Comparison of ENCODE assay signal across 29 mouse cellular contexts in genomic region chr8:128327281-128327680, GRCm38 (mm10). TPM values are rescaled to one million over a fixed set of nuclear protein-coding genes. Genes with fewer than 3 reads are reported as not detected.
A peak's percentile ranks its signal among the peaks of the same experiment; 100 is the strongest.
DNase-seq lines count a peak whose midpoint lies in the region; ATAC-seq and TF ChIP-seq lines count a peak whose summit lies in the region.
"Had no signal": no experiment of that assay in that cellular context is flagged by ENCODE, and none has a peak within 500 bp of the region (broad histone marks: within the 10 kb centered on the region; RNA-seq: fewer than 3 reads in every experiment).

No protein-coding gene starts in this region.

- H3K4me3 ChIP-seq in kidney, embryonic 14.5 days (ENCODE audit: low read length), result no peak overlapping the region
- H3K4me3 ChIP-seq in lung, embryonic 14.5 days (ENCODE audit: low read depth, low read length), result no peak overlapping the region
- no peak overlapping the region for H3K4me3 ChIP-seq in intestine, embryonic 16.5 days (ENCODE audit: low read length)
- H3K4me3 ChIP-seq: forebrain, embryonic 13.5 days; heart, embryonic 10.5 days; heart, embryonic 15.5 days; hindbrain, embryonic 12.5 days; layer of hippocampus, adult 2 months; left cerebral cortex, adult 2 months; limb, embryonic 15.5 days; liver, embryonic 13.5 days; lung, embryonic 15.5 days; midbrain, embryonic 13.5 days; neural tube, embryonic 13.5 days had no signal

- H3K36me3 ChIP-seq in kidney, embryonic 14.5 days (ENCODE audit: control insufficient read depth, insufficient read depth, low read length), result no peaks in the 10 kb centered on the region
- H3K36me3 ChIP-seq in lung, embryonic 14.5 days (ENCODE audit: insufficient read depth), result no peaks in the 10 kb centered on the region
- no peaks in the 10 kb centered on the region for H3K36me3 ChIP-seq in intestine, embryonic 16.5 days (ENCODE audit: control insufficient read depth, insufficient read depth, low read length)
- H3K36me3 ChIP-seq: heart, embryonic 10.5 days; heart, embryonic 15.5 days; hindbrain, embryonic 12.5 days; limb, embryonic 15.5 days; liver, embryonic 13.5 days; lung, embryonic 15.5 days; midbrain, embryonic 13.5 days; neural tube, embryonic 13.5 days had no signal

- no peak for TF ChIP-seq CTCF in lung, embryonic 14.5 days (IDR thresholded peaks at IDR 0.05; ENCODE audit: low read depth)

- H3K9me3 ChIP-seq in kidney, embryonic 14.5 days (ENCODE audit: control insufficient read depth, low read length), result no peaks in the 10 kb centered on the region
- no peaks in the 10 kb centered on the region for H3K9me3 ChIP-seq in lung, embryonic 14.5 days (ENCODE audit: low read depth, low read length)
- no peaks in the 10 kb centered on the region for H3K9me3 ChIP-seq in intestine, embryonic 16.5 days (ENCODE audit: control insufficient read depth, low read length)
- H3K9me3 ChIP-seq: forebrain, embryonic 13.5 days; heart, embryonic 10.5 days; heart, embryonic 15.5 days; hindbrain, embryonic 12.5 days; limb, embryonic 15.5 days; liver, embryonic 13.5 days; lung, embryonic 15.5 days; midbrain, embryonic 13.5 days; neural tube, embryonic 13.5 days had no signal

- no peak overlapping the region for H3K27ac ChIP-seq in kidney, embryonic 14.5 days (ENCODE audit: low read depth, low read length)
- peak overlapping the region; percentile 36; the same call in 1 of the 2 replicates for H3K27ac ChIP-seq in lung, embryonic 14.5 days (ENCODE audit: low read depth)
- H3K27ac ChIP-seq in intestine, embryonic 16.5 days (ENCODE audit: low read length), result no peak overlapping the region
- H3K27ac ChIP-seq: forebrain, embryonic 13.5 days; heart, embryonic 10.5 days; heart, embryonic 15.5 days; hindbrain, embryonic 12.5 days; hindbrain, postnatal 0 days; layer of hippocampus, adult 2 months; left cerebral cortex, adult 2 months; limb, embryonic 15.5 days; liver, embryonic 13.5 days; lung, embryonic 15.5 days; macrophage; midbrain, embryonic 13.5 days; neural tube, embryonic 13.5 days had no signal

- 0 out of 2 replicates have a peak, but pooled peaks cover 4% of the 10 kb centered on the region for H3K4me1 ChIP-seq in kidney, embryonic 14.5 days (ENCODE audit: control insufficient read depth, insufficient read depth, low read length)
- H3K4me1 ChIP-seq in lung, embryonic 14.5 days (ENCODE audit: insufficient read depth), result 0 out of 2 replicates have a peak, but pooled peaks cover 5% of the 10 kb centered on the region
- no peaks in the 10 kb centered on the region for H3K4me1 ChIP-seq in intestine, embryonic 16.5 days (ENCODE audit: control insufficient read depth, insufficient read depth, low read length)
- H3K4me1 ChIP-seq: forebrain, embryonic 13.5 days; heart, embryonic 10.5 days; heart, embryonic 15.5 days; hindbrain, embryonic 12.5 days; liver, embryonic 13.5 days; midbrain, embryonic 13.5 days; neural tube, embryonic 13.5 days had no signal

- 78% methylated on average over 1 of the region's 1 CpGs for WGBS in kidney, embryonic 14.5 days
- WGBS in lung, embryonic 14.5 days, result 71% methylated on average over 1 of the region's 1 CpGs
- 73% methylated on average over 1 of the region's 1 CpGs for WGBS in intestine, embryonic 16.5 days

- ATAC-seq in kidney, embryonic 14.5 days (ENCODE audit: low FRiP score, low TSS enrichment), result peak; percentile 46; the same call in 1 of the 2 replicates
- ATAC-seq in lung, embryonic 14.5 days (ENCODE audit: insufficient read depth), result no peak
- ATAC-seq in intestine, embryonic 16.5 days, result peak; percentile 40; the same call in 1 of the 2 replicates
- ATAC-seq: CD4-positive, CD25-positive, alpha-beta regulatory T cell, adult 4 months; forebrain, embryonic 13.5 days; hindbrain, postnatal 0 days; midbrain, embryonic 13.5 days had no signal

- H3K27me3 ChIP-seq in kidney, embryonic 14.5 days (ENCODE audit: control insufficient read depth, insufficient read depth, low read length), result no peaks in the 10 kb centered on the region
- H3K27me3 ChIP-seq in lung, embryonic 14.5 days (ENCODE audit: insufficient read depth, low read length), result no peaks in the 10 kb centered on the region
- no peaks in the 10 kb centered on the region for H3K27me3 ChIP-seq in intestine, embryonic 16.5 days (replicated peaks; ENCODE audit: control insufficient read depth, insufficient read depth, low read length)
- H3K27me3 ChIP-seq: forebrain, embryonic 13.5 days; heart, embryonic 15.5 days; hindbrain, embryonic 12.5 days; limb, embryonic 15.5 days; liver, embryonic 13.5 days; lung, embryonic 15.5 days; midbrain, embryonic 13.5 days; neural tube, embryonic 13.5 days had no signal

- no peak overlapping the region for H3K9ac ChIP-seq in kidney, embryonic 14.5 days (ENCODE audit: low read depth, low read length)
- H3K9ac ChIP-seq in lung, embryonic 14.5 days, result no peak overlapping the region
- no peak overlapping the region for H3K9ac ChIP-seq in intestine, embryonic 16.5 days (ENCODE audit: low read depth, low read length)
- H3K9ac ChIP-seq: forebrain, embryonic 13.5 days; heart, embryonic 15.5 days; hindbrain, embryonic 12.5 days; limb, embryonic 15.5 days; liver, embryonic 13.5 days; lung, embryonic 15.5 days; midbrain, embryonic 13.5 days; neural tube, embryonic 13.5 days had no signal

- H3K4me2 ChIP-seq in kidney, embryonic 14.5 days (replicated peaks; ENCODE audit: low read depth, low read length), result no peak overlapping the region
- H3K4me2 ChIP-seq in lung, embryonic 14.5 days, result no peak overlapping the region
- no peak overlapping the region for H3K4me2 ChIP-seq in intestine, embryonic 16.5 days (ENCODE audit: low read depth, low read length)
- H3K4me2 ChIP-seq: forebrain, embryonic 13.5 days; heart, embryonic 15.5 days; hindbrain, embryonic 12.5 days; limb, embryonic 15.5 days; liver, embryonic 13.5 days; lung, embryonic 15.5 days; midbrain, embryonic 13.5 days; neural tube, embryonic 13.5 days had no signal

- no peak for DNase-seq in kidney, adult 11 months
- DNase-seq in lung, embryonic 14.5 days, result no peak
- DNase-seq in lung, postnatal 14 days, result no peak
- DNase-seq in gastrocnemius, postnatal 10 days, result no peak
- DNase-seq in cerebellum, postnatal 36 days, result no peak
- DNase-seq: adrenal gland, postnatal 14 days; cerebellum, adult 11 months; cerebellum, adult 9-10 months; gastrocnemius, postnatal 25 days; heart, adult 11 months; heart, postnatal 36 days; kidney, adult 18-20 months; liver, embryonic 13.5 days; thymus, postnatal 4 days had no signal

RNA-seq across cellular contexts. Expression of gene Nrp1, which starts 31.1 kb away (rescaled TPM):
- 77.1 and 113 TPM in 2 replicates for polyA plus RNA-seq in kidney, embryonic 14.5 days (2014; fragmentation: Nextera tagmentation; extraction: Ambion mirVana)
- 94.3 and 94.8 TPM in 2 replicates for polyA plus RNA-seq in lung, embryonic 14.5 days (2014; fragmentation: Nextera tagmentation; extraction: Ambion mirVana)
- 49.1 and 49.3 TPM in 2 replicates for polyA plus RNA-seq in intestine, embryonic 16.5 days (2015; fragmentation: Nextera tagmentation; extraction: Ambion mirVana)
- total RNA-seq in gastrocnemius, postnatal 10 days (2021), result 10 to 100 TPM; 60.4 to 72.9 TPM
